Mouse (Mus musculus) ES-E14 (cell line): ENCODE results near the gene Palld. TPM values are rescaled to one million over a fixed set of nuclear protein-coding genes. Genes with fewer than 3 reads are reported as not detected.

Experiments used
- DNase-seq: peaks from one replicate; pipeline ENCODE4 v3.0.0-alpha.2; 2013; ENCODE audit warnings: low read depth, low spot score
- H3K27ac ChIP-seq: 2 replicates; pipeline ENCODE4 v1.5.1; 2012; ENCODE audit warnings: low read depth, mild to moderate bottlenecking, low read length, moderate library complexity, mixed read lengths; ENCODE audit not compliant: poor library complexity, insufficient read depth, severe bottlenecking
- H3K36me3 ChIP-seq: 2 replicates; pipeline ENCODE4 v1.6.1; 2012; ENCODE audit warnings: mild to moderate bottlenecking, low read length, moderate library complexity, mixed read lengths; ENCODE audit not compliant: control insufficient read depth, poor library complexity, insufficient read depth, severe bottlenecking
- H3K4me1 ChIP-seq, 2 experiments: fragments of 150-350 bp in 1 of 2; sonication (generic) in 1 of 2; 2 replicates each; pipeline ENCODE4 v1.6.1; 2012; ENCODE audit warnings: low read length in 2 of 2, mild to moderate bottlenecking in 1 of 2, mixed read lengths in 1 of 2; ENCODE audit not compliant: control insufficient read depth in 2 of 2, insufficient read depth in 2 of 2, poor library complexity in 1 of 2
- H3K4me3 ChIP-seq, 2 experiments: fragments of 150-350 bp in 1 of 2; sonication (generic) in 1 of 2; 2 replicates each; pipeline ENCODE4 v1.5.1; 2012; ENCODE audit warnings: low read length in 2 of 2, low read depth in 1 of 2, mild to moderate bottlenecking in 1 of 2, mixed read lengths in 1 of 2; ENCODE audit not compliant: insufficient read depth in 1 of 2, poor library complexity in 1 of 2, severe bottlenecking in 1 of 2
- H3K9ac ChIP-seq: 2 replicates; pipeline ENCODE4 v1.6.1; 2012; ENCODE audit warnings: low read depth, mild to moderate bottlenecking, low read length, mixed read lengths; ENCODE audit not compliant: poor library complexity, insufficient read depth, severe bottlenecking
- H3K9me3 ChIP-seq: fragments of 150-350 bp; sonication (generic); 2 replicates; pipeline ENCODE4 v1.6.1; 2012; ENCODE audit warnings: low read depth, mild to moderate bottlenecking, low read length; ENCODE audit not compliant: control insufficient read depth, insufficient read depth
- CHD2 ChIP-seq: IDR thresholded peaks from 2 replicates; pipeline ENCODE4 v1.6.1; 2014; ENCODE audit warnings: mild to moderate bottlenecking, low read depth, low read length, inconsistent platforms
- HCFC1 ChIP-seq: IDR thresholded peaks from 2 replicates; pipeline ENCODE4 v1.6.1; 2012; ENCODE audit warnings: low read length, inconsistent platforms, borderline replicate concordance; ENCODE audit not compliant: insufficient read depth
- MAFK ChIP-seq: IDR thresholded peaks from 2 replicates; pipeline ENCODE4 v1.6.1; 2014; ENCODE audit warnings: mild to moderate bottlenecking, low read depth, low read length, inconsistent platforms; ENCODE audit not compliant: insufficient read depth
- ZC3H11A ChIP-seq: IDR thresholded peaks from 2 replicates; pipeline ENCODE4 v1.6.1; 2012; ENCODE audit warnings: low read depth, mild to moderate bottlenecking, inconsistent platforms, low read length, borderline replicate concordance
- ZNF384 ChIP-seq: IDR thresholded peaks from 2 replicates; pipeline ENCODE4 v1.6.1; 2012; ENCODE audit warnings: low read depth, low read length, inconsistent platforms
- in situ Hi-C, 2 experiments: fragments of 600-800 bp; cut with MboI; formaldehyde crosslinking; loops; one replicate each; pipeline ENCODE4 v1.15.1; 2025; ENCODE audit warnings: low sequenced_read_pairs in 2 of 2, inconsistent platforms in 1 of 2; ENCODE audit not compliant: unreplicated experiment in 2 of 2
- total RNA-seq: library from RNA; depleted of rRNA; stranded (reverse); fragments of 300-350 nt; gene quantifications from 2 replicates; pipeline ENCODE4 v1.2.3, GENCODE M21; 2012

Gene Palld
- total RNA-seq, 1 experiment = 36.3 TPM

DNA sequence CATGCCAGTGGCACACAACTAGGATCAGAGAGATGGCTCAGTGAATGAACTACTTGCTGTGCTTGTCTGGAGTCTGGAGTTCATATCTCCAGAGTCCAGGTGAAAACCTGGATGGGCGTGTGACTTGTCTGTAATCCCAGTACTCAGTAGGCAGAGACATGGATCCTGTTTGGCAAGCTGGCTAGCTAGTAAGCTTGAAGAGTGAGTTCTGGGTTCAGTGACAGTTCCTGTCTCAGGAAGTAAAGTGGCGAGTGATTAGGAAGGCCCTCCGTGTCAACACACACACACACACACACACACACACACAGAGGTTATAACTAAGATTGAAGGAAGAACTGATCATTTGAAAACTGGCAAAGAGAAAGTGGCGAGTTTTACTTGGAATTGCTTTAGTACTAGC, 264.8 kb downstream of the Palld start:
- DNase-seq = no peak
- Histone ChIP-seq H3K4me3 (no peak overlapping the region), H3K4me1 (no peaks in the 10 kb centered on the region), H3K36me3 (no peaks in the 10 kb centered on the region), H3K9me3 (no peaks in the 10 kb centered on the region), H3K9ac (no peak overlapping the region), H3K27ac (no peak overlapping the region)
- TF ChIP-seq MAFK (no peak), ZNF384 (no peak), CHD2 (no peak), HCFC1 (no peak), ZC3H11A (no peak)
- in situ Hi-C loops = no loop called here

DNA sequence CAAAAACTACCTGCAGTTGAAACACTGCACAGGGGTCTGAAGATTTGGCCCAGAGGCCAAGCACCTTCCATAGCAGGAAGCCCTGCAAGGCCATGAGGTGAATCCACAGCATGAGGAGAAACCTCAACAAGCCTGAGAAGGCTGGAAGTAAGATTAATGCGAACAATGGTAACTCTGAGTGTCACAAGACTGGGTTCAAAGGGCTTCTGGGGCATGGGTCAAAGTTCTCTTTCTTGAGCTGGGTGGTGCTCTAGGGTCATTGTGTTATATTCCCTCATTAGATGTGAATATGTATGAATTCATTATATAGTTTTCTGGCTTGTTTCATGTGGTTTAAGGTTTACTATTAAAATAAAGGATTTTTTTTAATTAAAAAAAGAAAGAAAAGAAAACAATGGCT, 267.7 kb downstream of the Palld start:
- Histone ChIP-seq H3K27ac (no peak overlapping the region), H3K4me3 (no peak overlapping the region), H3K9ac (no peak overlapping the region), H3K9me3 (no peaks in the 10 kb centered on the region), H3K36me3 (no peaks in the 10 kb centered on the region), H3K4me1 (peaks cover 0 to 2% of the 10 kb centered on the region in 2 experiments; a peak in 2 of 4 replicates)
- no peak for TF ChIP-seq MAFK
- TF ChIP-seq HCFC1 = no peak
- no peak for TF ChIP-seq ZNF384
- no peak for TF ChIP-seq ZC3H11A
- no peak for TF ChIP-seq CHD2
- in situ Hi-C loops = no loop called here
- DNase-seq = no peak

DNA sequence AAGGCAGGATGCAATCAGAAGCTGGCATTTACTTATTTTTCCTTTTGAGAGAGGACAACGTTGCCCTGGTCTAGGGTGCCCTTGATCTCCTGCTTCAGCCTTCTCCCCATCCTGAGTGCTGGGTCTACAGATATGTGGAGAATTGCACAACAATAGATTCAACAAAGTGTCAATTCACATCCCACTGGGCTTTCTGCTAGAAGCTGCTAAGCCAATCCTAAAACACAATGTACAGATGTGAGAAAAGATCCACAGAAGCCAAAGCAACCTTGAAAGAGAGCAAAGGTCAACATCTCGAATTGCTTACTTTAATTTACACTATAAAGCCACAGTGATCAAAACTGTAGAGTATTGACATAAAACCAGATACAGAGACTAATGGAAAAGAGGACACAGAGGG, 270.2 kb downstream of the Palld start:
- in situ Hi-C loops = no loop called here
- Histone ChIP-seq H3K36me3 (no peaks in the 10 kb centered on the region), H3K4me3 (no peak overlapping the region), H3K27ac (no peak overlapping the region), H3K4me1 (peaks cover 0 to 2% of the 10 kb centered on the region in 2 experiments; a peak in 2 of 4 replicates), H3K9ac (no peak overlapping the region), H3K9me3 (no peaks in the 10 kb centered on the region)
- peak; percentile 15 for DNase-seq
- TF ChIP-seq ZC3H11A = no peak
- no peak for TF ChIP-seq HCFC1
- no peak for TF ChIP-seq CHD2
- TF ChIP-seq ZNF384 = no peak
- TF ChIP-seq MAFK = no peak

DNA sequence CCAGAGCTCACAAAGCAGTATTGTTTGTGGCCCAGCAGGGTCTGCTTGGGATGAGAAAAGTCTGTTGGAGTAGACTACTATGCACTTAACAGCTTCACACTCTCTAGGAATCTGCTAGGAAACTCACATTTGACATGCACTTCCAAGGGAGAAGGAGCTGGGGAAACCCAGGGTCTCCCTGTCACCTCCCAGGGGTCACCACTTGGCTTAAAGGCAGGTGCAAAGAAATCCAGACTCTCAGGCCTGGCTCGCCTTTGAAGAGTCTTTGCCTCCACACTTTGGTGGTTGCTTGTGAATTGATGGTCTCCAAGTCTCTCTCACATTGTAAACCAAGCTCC, 272.9 kb downstream of the Palld start:
- Histone ChIP-seq H3K36me3 (no peaks in the 10 kb centered on the region), H3K27ac (no peak overlapping the region), H3K9ac (no peak overlapping the region), H3K9me3 (no peaks in the 10 kb centered on the region), H3K4me1 (peaks cover 0 to 2% of the 10 kb centered on the region in 2 experiments; a peak in 2 of 4 replicates), H3K4me3 (no peak overlapping the region)
- TF ChIP-seq MAFK (no peak), CHD2 (no peak), ZNF384 (no peak), ZC3H11A (no peak), HCFC1 (no peak)
- no peak for DNase-seq
- in situ Hi-C loops = no loop called here

DNA sequence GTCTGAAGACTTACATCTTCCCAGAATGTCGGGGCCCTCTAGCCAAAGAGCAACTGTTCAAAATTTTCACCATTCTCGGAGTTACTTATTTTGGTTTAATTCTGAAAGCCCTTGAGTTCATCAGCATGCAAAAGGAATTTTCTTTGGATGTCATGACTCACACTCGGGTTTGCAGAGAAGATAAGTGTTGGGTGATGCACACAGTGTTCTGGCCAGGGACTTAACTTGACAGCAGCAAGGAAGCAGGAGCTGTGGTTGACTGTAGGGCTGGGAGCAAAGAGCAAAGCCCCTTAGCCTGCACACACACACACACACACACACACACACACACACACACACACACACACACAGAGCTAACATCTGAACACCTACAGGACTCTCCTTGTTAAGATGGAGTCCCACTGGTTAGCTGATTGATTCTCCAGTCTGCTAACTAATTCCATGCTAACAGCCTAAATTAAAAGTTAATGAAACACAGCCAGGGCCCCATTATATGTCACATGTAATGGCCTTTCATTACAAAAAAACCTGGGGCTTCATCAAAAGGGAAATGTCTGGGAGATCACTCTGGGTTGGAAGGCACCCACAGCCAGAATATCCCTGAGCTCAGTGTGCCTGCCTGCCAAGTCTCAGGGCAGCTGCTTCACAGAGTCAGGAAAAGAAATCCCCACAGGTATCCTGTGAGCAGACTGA, 273.4 kb downstream of the Palld start:
- no peak for DNase-seq
- in situ Hi-C loops = no loop called here
- TF ChIP-seq HCFC1 = no peak
- TF ChIP-seq CHD2 = no peak
- no peak for TF ChIP-seq MAFK
- no peak for TF ChIP-seq ZC3H11A
- TF ChIP-seq ZNF384 = no peak

More for the DNA sequence above, 273.4 kb downstream of the Palld start:
- Histone ChIP-seq H3K9ac (no peak overlapping the region), H3K9me3 (no peaks in the 10 kb centered on the region), H3K27ac (no peak overlapping the region), H3K4me3 (no peak overlapping the region), H3K36me3 (no peaks in the 10 kb centered on the region), H3K4me1 (peaks cover 0 to 2% of the 10 kb centered on the region in 2 experiments; a peak in 2 of 4 replicates)
